Mouse (Mus musculus) liver, embryonic 14.5 days (tissue): Measurements from ENCODE around the gene D430041D05Rik. TPM values are rescaled to one million over a fixed set of nuclear protein-coding genes. Genes with fewer than 3 reads are reported as not detected.
A peak's percentile ranks its signal among the peaks of the same experiment; 100 is the strongest.

Source experiments
- ATAC-seq: fragments of 200-750 bp; cut with Nextera tagmentation; 2 replicates; pipeline ENCODE4 v1.8.0; 2017; ENCODE audit warnings: moderate number of reproducible peaks, mild to moderate bottlenecking, moderate library complexity; ENCODE audit not compliant: insufficient read depth
- DNase-seq, 3 experiments: peaks; one replicate each; pipeline ENCODE4 v3.0.0-alpha.2; 2012 to 2013; ENCODE audit warnings: low read depth in 3 of 3, low spot score in 3 of 3
- H3K27ac ChIP-seq: fragments of 300-500 bp; sonication (generic); 2 replicates; pipeline ENCODE4 v1.5.1; 2014; ENCODE audit warnings: moderate library complexity, mild to moderate bottlenecking, control low read depth, inconsistent platforms
- H3K27me3 ChIP-seq: fragments of 300-500 bp; sonication (generic); 2 replicates; pipeline ENCODE4 v1.6.1; 2014; ENCODE audit warnings: mild to moderate bottlenecking, low read length, moderate library complexity; ENCODE audit not compliant: control insufficient read depth, insufficient read depth
- H3K36me3 ChIP-seq: fragments of 300-500 bp; sonication (generic); replicated peaks from 2 replicates; pipeline ENCODE4 v1.6.1; 2014; ENCODE audit warnings: low read depth; ENCODE audit not compliant: control insufficient read depth, insufficient read depth
- H3K4me1 ChIP-seq, 2 experiments: fragments of 200-500 bp in 1 of 2; fragments of 300-500 bp in 1 of 2; sonication (generic) in 1 of 2; replicated peaks; 2 replicates each; pipeline ENCODE4 v1.6.1; 2012 to 2014; ENCODE audit warnings: antibody characterized with exemption in 1 of 2, inconsistent platforms in 1 of 2, low read length in 1 of 2; ENCODE audit not compliant: control insufficient read depth in 2 of 2, insufficient read depth in 2 of 2
- H3K4me2 ChIP-seq: fragments of 300-500 bp; sonication (generic); 2 replicates; pipeline ENCODE4 v1.6.1; 2014; ENCODE audit warnings: low read depth, mild to moderate bottlenecking, control low read depth, moderate library complexity
- H3K4me3 ChIP-seq, 2 experiments: fragments of 200-500 bp in 1 of 2; fragments of 300-500 bp in 1 of 2; sonication (generic) in 1 of 2; 2 replicates each; pipeline ENCODE4 v1.5.1; 2012 to 2014; ENCODE audit warnings: low read depth in 2 of 2, low read length in 2 of 2, mild to moderate bottlenecking in 2 of 2, control low read depth in 1 of 2, inconsistent platforms in 1 of 2, moderate library complexity in 1 of 2; ENCODE audit not compliant: insufficient read depth in 1 of 2
- H3K9ac ChIP-seq: fragments of 300-500 bp; sonication (generic); replicated peaks from 2 replicates; pipeline ENCODE4 v1.6.1; 2014; ENCODE audit warnings: mild to moderate bottlenecking, control low read depth, moderate library complexity
- H3K9me3 ChIP-seq: fragments of 300-500 bp; sonication (generic); 2 replicates; pipeline ENCODE4 v1.6.1; 2016; ENCODE audit warnings: low read length, mixed read lengths; ENCODE audit not compliant: control insufficient read depth
- CTCF ChIP-seq: IDR thresholded peaks from 2 replicates; pipeline ENCODE4 v1.5.1; 2016; ENCODE audit warnings: antibody characterized with exemption, low read depth, control low read depth
- EP300 ChIP-seq: IDR thresholded peaks from 2 replicates; pipeline ENCODE4 v1.6.1; 2016; ENCODE audit warnings: antibody characterized with exemption, low read depth
- WGBS: fragments of 180-500 bp; shearing (Covaris S2); extraction: QIAGEN DNeasy Blood & Tissue Kit; methylation state at CpG from one replicate; pipeline ENCODE4 v1.1.7; 2014; ENCODE audit not compliant: insufficient replicate concordance; 5-methylcytosine and 5-hydroxymethylcytosine counted together
- polyA plus RNA-seq, 2 experiments: library from polyadenylated mRNA; depleted of rRNA in 1 of 2; stranded (reverse) in 1 of 2; unstranded in 1 of 2; fragments of >200 nt; fragmentation: Nextera tagmentation in 1 of 2; extraction: Ambion mirVana in 1 of 2; gene quantifications; 2 replicates each; pipeline versions ENCODE4 v1.2.1 to v1.2.3; 2012 to 2014

Gene D430041D05Rik
- polyA plus RNA-seq, 2 experiments, result under 0.01 TPM; not detected in 1

DNA sequence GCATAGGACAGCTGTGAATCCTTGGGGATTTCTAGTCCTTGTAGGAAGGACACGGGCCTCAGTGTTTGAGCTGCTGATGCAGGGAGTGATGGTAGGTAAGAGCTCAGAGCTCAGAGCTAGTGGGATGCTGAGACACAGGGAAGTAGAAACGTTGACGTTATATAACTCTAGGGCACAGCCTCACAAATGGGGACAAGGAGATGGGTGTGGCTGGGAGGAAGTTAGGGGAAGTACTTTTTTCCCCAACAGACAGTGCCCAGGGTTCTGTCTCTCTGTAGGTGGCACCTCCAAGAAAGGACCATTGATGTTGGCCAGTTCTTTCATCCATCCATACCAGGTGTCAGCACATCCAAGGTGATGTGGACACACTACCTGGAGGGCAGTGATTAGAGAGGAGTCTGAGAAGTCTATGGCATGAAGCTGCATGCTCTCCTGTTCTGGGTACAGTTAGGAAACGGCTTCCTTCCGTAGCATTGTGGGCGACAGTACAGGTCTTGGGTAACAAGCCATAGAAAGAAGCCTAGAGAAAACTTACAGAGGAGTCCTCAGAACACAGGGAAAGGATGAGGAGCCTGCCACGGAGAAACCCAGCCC, 278.4 kb downstream of the D430041D05Rik start:
- Histone ChIP-seq H3K9me3 (no peaks in the 10 kb centered on the region), H3K4me2 (no peak overlapping the region), H3K27ac (no peak overlapping the region), H3K27me3 (peaks cover 3% of the 10 kb centered on the region), H3K9ac (no peak overlapping the region), H3K4me3 (no peak overlapping the region), H3K36me3 (no peaks in the 10 kb centered on the region), H3K4me1 (peaks cover 24 to 37% of the 10 kb centered on the region in 2 experiments)
- TF ChIP-seq EP300 (no peak), CTCF (no peak)
- no peak for DNase-seq
- WGBS, result 52% methylated on average over 7 of the region's 7 CpGs
- ATAC-seq, result no peak

DNA sequence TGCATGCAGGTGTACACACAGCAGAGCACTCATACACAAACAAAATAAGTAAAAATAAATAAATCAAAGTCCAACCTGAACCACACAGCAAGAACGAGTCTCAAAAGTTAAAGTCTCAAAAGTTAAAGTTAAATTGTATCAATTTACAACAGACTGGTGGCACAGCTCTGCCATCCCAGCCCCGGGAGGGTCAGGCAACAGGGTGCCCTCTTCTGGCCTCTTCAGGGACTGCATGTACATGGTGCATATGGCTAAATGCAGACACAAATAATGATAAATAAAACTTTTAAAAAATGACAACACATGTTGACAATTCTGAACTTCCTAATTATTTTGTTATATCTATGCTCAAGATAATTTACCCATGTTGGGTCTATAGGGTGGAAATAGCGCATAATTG, 279.8 kb downstream of the D430041D05Rik start:
- Histone ChIP-seq H3K4me1 (peaks cover 24 to 37% of the 10 kb centered on the region in 2 experiments), H3K27ac (peak overlapping the region; percentile 93), H3K27me3 (peaks cover 9% of the 10 kb centered on the region), H3K4me3 (no peak overlapping the region), H3K9me3 (no peaks in the 10 kb centered on the region), H3K9ac (peak overlapping the region; percentile 55), H3K36me3 (no peaks in the 10 kb centered on the region), H3K4me2 (peak overlapping the region; percentile 68)
- no peak for ATAC-seq
- 42% methylated on average over 3 of the region's 3 CpGs for WGBS
- peak; percentile 96 for TF ChIP-seq CTCF
- peak; percentile 50 for TF ChIP-seq EP300
- DNase-seq, result peak in 1 of 3 experiments; percentile 56

DNA sequence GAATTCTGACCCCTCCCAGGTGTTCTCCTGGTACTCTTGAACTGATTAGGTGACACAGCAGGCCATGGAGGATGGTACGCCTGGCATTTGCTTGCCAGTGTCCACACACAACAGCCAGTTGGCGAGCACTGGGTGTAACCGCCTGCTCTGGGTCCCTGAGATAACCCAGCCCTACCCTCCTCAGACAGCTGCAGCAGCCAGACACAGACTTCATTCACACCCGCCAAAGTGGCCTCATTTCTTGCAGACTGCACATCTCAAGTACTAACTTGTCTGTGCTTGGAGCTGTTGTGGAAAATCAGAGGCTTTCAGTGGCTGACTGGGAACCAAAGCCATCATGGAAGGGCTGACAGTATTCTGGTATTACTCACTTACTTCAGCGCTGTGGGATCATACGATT, 280.6 kb downstream of the D430041D05Rik start:
- WGBS, result 33% methylated on average over 6 of the region's 6 CpGs
- Histone ChIP-seq H3K9ac (peak overlapping the region; percentile 55), H3K4me3 (peak overlapping the region in 1 of 2 experiments; percentile 19; a peak in 2 of 4 replicates), H3K36me3 (no peaks in the 10 kb centered on the region), H3K27me3 (peaks cover 9% of the 10 kb centered on the region), H3K4me2 (peak overlapping the region; percentile 68), H3K9me3 (no peaks in the 10 kb centered on the region), H3K27ac (peak overlapping the region; percentile 93), H3K4me1 (peaks cover 24 to 37% of the 10 kb centered on the region in 2 experiments)
- ATAC-seq (peak; percentile 99), DNase-seq (peak; percentile 69 to 92 (median 76))
- TF ChIP-seq CTCF (no peak), EP300 (peak; percentile 94)

- no peak for ATAC-seq
Observed at GRCm38 (mm10) chr2:104128803-104129531, 281.8 kb downstream of the D430041D05Rik start.

DNA sequence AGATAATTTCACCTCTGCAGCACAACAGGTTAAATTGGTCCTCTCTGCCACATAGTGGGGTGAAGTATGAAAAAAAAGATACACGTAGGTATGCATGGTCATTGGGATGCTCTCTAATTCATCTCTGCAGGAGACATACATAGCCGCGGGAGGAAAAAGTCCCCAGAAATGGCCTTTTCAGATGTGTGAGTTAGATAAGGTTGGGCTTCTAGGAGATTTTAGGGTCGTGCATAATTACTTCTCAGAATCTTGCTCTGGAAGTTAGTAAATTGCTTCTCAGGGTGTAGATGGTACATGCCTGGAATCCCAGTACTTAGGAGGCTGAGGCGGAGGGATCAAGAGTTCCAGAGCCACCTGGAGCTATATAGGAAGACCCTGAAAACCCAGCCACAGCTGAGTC, 286.7 kb downstream of the D430041D05Rik start:
- H3K9ac ChIP-seq, result peak overlapping the region; percentile 100
- peak overlapping the region; percentile 97 for H3K27ac ChIP-seq
- TF ChIP-seq CTCF (no peak), EP300 (no peak)
- H3K4me1 ChIP-seq, result peaks cover 39 to 46% of the 10 kb centered on the region in 2 experiments
- H3K9me3 ChIP-seq, result no peaks in the 10 kb centered on the region
- ATAC-seq, result no peak
- H3K4me3 ChIP-seq, result peak overlapping the region in 1 of 2 experiments; percentile 93; a peak in 2 of 4 replicates
- no peaks in the 10 kb centered on the region for H3K36me3 ChIP-seq
- DNase-seq, result peak in 1 of 3 experiments; percentile 66
- peak overlapping the region; percentile 98 for H3K4me2 ChIP-seq
- H3K27me3 ChIP-seq, result peaks cover 6% of the 10 kb centered on the region
- WGBS, result 39% methylated on average over 5 of the region's 5 CpGs

More at GRCm38 (mm10) chr2:104128803-104129531, 281.8 kb downstream of the D430041D05Rik start:
- H3K4me3 ChIP-seq, result no peak overlapping the region
- no peak overlapping the region; the same call in 1 of the 2 replicates for H3K4me2 ChIP-seq
- no peaks in the 10 kb centered on the region for H3K9me3 ChIP-seq
- no peak for DNase-seq
- WGBS, result 78% methylated on average over 13 of the region's 13 CpGs
- no peak overlapping the region for H3K27ac ChIP-seq
- H3K27me3 ChIP-seq, result peaks cover 9% of the 10 kb centered on the region
- peak overlapping the region; percentile 32 for H3K9ac ChIP-seq
- H3K4me1 ChIP-seq, result peaks cover 29 to 42% of the 10 kb centered on the region in 2 experiments
- TF ChIP-seq EP300 (no peak), CTCF (no peak)
- no peaks in the 10 kb centered on the region for H3K36me3 ChIP-seq
